Mouse (Mus musculus) layer of hippocampus, postnatal 14 days (tissue): ENCODE measurements around the gene Slc38a6. TPM values are rescaled to one million over a fixed set of nuclear protein-coding genes. Genes with fewer than 3 reads are reported as not detected.

ENCODE experiments used
- DNase-seq, 2 experiments: peaks; one replicate each; pipeline ENCODE4 v3.0.0; 2021 to 2022; ENCODE audit warnings: low spot score in 2 of 2, mixed read lengths in 1 of 2
- total RNA-seq, 2 experiments: library from RNA; stranded (reverse); gene quantifications; 2 replicates each; pipeline ENCODE4 v1.2.3; 2021

Gene Slc38a6
- total RNA-seq, 2 experiments from 2014 or later, result 14.5 to 19.0 TPM

DNA sequence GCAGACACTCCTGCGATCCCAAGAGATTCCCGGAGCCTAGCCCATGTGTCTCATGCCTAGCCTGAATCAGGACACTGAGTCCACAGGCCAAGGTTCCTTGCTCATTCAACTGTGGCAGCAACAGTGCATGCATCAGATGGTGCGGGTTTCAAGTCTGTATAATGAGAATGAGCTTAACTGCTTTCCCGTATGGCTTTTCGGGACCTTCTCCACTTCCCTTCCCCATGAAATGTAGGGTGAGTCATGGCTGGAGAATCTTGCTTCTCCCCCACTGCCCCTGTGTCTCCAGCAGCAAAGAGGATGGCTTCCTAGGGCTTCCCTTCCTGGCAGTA is 96.6 kb downstream of the Slc38a6 start:
- no peak for DNase-seq

DNA sequence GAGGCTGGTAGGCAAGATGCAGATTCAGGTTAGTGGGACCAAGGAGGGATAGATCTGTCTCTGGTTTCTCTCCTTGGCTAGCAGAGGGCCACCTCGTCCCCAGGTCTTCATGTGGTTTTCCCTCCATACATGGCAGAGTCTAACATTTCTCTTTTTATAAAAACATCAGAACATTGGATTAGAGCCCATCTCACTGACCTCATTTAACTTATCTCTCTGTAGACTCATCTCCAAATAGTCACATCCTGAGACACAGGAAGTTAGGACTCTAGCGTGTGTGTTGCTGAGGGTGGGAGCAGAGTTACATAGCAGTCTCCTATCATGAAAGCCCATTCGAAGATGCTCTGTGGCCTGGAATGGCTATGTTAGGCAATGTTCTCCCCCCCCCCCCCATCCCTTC is 97.3 kb downstream of the Slc38a6 start:
- no peak for DNase-seq

DNA sequence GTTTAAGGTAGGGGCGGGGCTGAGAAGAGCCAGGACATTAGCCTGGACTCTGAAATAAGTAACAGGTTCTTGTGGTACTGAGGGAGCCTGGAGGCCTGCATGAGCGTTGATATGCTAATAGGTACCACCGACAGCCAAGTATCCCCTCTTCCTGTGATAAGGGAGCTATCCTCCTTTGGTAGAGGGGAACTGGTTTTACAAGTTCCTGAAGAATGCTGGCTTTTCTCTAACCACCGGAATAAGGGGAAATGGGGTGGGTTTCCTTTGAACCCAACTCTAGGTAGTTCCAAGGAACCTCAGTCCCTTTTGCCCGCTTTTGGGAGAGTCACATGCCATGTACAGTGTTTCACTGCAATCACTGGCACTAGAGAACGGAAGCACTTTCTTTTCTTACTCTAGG is 98.2 kb downstream of the Slc38a6 start:
- DNase-seq, result no peak

DNA sequence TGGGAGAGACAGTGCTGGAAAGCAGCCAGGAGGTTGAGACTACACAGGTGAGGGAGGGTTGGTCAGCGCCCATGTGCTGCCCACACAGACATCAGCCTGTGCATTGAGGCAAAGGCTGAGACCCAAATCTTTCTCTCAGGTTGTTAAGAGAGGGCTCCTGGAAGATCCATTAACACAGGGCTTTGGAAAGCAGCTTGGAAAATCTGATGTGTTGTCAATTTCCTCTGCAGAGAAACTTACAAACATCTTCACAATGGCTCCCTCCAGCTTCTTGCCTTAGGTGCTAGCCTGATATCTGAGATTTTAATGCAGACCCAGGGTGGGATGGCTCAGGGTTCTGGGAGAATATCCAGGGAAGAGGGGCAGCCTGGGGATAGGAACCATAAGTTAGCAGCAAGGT is 105.9 kb downstream of the Slc38a6 start:
- DNase-seq, result no peak

DNA sequence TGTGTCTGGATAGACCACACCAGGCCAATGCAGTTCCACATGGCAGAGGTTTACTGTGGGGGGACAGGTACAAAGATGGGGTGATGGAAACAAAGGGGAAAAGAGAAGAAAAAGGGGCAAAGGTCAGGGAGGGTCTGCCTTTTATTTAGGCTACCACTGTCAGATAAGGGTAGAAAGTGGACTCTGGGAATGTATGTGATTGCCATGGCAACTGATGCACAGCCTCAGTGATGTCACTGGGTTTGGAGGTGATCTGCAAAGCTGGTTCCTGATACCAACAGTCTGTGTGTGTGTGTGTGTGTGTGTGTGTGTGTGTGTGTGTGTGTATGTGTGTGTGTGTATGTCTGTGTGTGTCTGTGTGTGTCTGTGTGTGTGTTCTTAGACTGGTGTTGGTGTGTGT is 106.4 kb downstream of the Slc38a6 start:
- no peak for DNase-seq

DNA sequence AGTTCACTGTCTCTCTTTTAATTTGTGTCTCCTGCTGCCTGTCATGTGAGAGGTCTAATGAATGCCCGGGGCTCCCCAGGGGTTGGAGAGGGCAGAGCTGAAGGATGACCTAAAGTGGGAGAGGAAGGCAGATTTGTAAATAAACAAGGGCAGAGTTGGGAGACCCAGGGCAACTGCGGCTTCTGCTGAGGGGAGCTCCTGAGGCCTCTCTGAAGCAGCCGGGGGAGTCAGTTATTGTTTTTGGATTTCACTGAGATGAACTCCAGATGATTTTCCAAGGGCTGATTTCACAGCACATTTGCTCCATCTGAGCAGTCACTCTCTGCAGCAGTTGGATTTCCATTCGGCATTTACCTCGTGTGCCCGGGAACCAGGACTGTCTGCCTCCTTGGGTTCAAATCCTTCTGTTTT is 107.3 kb downstream of the Slc38a6 start:
- no peak for DNase-seq

DNA sequence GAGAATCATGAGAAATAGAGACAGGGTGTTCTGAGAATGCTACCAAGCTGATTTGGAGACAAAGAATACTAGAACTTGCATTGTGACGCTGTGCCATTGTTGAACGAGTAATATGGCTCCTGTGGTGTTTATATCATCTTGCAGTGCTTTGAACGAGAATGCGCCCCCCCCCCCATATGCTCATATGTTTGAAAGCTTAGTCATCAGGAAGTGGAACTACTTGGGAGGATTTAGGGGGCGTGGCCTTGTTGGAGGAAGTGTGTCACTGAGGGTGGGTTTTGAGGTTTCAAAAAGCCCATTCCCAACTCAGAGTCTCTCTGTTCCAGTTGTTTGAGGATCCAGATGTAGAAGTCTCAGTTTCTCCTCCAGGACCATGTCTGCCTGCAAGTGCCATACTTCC is 108.0 kb downstream of the Slc38a6 start:
- no peak for DNase-seq

DNA sequence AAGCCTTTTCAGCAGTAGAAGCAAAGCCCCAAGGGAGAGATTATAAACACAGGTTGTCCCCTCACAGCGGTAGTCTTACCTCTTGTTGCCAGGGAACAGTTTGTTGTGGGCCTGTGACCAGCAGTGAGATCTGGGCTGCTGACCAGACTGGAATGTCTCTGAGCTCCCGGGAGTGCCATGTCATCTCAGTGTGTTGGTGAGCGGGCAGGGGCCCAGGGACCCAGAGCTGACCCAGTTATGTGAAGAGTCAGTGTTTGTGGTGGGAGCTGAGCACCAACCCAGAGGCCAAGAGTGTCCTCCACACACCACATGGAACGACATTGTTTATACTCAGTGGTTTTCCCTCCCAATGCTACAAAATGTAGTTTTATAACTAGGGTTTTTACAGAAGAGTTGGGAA is 112.8 kb downstream of the Slc38a6 start:
- DNase-seq, result no peak

DNA sequence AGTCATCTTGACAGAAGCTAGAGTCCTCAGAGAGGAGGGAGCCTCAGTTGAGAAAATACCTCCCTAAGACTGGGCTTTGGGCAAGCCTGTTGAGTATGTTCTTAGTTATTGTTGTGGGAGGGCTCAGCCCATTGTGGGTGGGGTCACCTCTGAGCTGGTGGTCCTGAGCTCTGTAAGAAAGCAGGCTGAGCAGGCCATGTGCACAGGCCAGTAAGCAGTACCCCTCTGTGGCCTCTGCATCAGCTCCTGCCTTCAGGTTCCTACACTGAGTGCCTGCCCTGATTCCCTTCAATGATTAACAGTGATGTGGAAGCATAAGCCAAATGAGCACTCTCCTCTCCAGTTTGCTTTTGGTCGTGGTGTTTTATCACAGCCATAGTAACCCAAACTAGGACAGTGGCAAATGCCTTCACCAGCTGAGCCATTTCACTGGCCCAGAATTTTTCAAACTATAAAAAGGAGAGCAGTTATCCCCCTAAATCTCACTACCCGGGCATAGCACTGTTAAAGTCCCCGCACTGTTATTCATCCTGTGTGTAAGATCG is 114.0 kb downstream of the Slc38a6 start:
- DNase-seq, result no peak

DNA sequence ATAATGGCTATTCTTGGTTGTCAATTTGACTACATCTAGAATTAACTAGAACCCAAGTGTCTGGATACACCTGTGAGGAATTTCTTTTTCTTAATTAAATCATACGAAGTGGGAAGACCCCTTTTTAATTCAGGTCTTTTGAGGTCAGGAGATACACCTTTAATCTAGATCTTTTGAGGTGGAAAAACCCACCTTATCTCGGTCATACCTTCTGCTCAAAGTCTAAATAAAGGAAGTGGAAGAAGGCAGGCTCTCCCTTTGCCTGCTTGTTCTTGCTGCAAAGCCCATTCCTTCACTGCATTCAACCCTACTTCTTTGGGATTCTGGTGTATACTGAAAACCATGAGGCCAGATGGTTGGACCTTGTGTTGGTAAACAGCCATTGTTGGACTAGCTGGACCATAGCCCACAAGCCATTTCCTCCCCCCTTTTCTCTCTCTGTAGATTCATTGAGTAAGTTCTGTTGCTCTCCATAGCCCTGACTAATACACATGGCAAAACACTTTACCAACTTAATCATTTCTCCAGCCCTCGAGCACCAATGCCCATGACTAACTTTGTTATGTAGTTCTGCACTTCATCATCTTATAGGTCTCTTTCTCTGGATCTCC is 115.0 kb downstream of the Slc38a6 start:
- DNase-seq, result no peak

DNA sequence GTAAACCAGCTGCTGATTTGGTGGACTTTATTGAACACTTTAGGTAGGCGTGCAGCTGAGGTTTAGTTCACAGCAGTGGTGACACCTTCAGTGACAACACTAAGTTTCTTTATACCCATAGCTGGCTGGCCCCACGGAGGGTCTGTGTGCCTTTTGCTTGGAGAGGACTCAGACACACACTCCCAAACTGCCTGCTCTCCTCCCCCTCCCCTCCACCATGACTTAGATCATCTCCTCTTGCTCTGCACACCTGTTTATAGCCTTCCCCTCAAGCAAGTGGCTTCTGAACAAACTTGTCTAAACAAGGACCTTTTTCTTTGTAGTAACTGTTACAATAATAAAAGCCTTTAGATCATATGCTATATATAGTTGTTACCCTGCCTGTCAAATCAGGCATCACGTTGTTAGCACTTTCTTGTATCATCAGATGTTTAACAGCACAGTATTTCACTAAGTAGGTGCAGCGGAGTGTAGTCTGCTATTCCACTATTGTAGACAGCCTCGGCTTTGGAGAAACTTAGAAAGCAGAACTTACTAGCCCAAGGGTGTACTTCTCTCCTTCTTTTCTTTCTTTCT is 115.6 kb downstream of the Slc38a6 start:
- no peak for DNase-seq

DNA sequence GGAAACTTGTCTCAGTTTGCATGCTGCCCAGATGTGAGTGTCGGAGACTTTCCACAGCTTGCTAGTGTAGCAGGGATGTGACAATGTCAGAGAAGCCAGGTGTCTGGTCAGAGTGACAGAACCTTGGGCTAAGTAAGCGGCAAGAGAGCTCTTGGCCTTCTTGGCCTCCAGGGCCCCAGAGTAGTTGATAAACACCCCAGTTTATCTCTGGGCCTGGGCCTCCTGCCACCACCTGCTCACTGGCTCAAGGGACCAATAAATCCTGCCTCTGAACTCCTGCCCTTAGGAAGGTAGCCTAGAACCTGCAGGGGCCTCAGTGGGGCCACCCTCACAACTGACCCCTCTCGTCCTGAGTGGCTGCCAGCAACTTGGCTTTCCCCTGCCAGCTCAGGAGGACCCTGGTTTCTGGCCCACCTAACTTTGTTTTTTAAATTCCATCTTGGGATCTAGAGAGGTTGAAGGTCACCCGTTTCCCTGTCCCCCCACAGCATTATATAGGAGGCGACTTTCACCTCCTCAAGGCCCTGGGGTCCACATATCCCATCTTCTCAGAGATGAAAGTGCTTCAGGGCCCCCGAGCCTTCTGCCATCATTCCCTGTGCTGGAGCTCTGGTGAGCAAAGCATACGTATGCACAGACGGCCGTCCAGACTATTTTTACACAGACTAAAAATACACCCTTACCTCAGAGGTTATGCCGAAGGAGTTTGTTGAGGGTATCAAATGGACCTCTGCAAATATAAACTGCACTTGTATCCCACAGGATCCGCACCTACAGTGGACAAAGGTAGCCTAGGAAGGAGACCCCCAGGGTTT is 116.5 kb downstream of the Slc38a6 start:
- no peak for DNase-seq

Other genes with a start within 250 kb of the Slc38a6 start
- under 1 TPM; 0.12 to 0.25 TPM for gene Six1, start 232.9 kb upstream of the Slc38a6 start, total RNA-seq
- under 1 TPM; 0.69 to 0.74 TPM for gene Six4, start 173.3 kb upstream of the Slc38a6 start, total RNA-seq
- gene Mnat1, start 163.1 kb upstream of the Slc38a6 start, total RNA-seq, result 10 to 100 TPM; 18.4 to 20.7 TPM
- 10 to 100 TPM in 1 of 2 experiments, 1 to 10 TPM in 1; 9.5 to 10.7 TPM for gene Trmt5, start 69 bp upstream of the Slc38a6 start, total RNA-seq